Mouse (Mus musculus) lung, postnatal 0 days (tissue): Measurements from ENCODE around the gene Fkbp2. TPM values are rescaled to one million over a fixed set of nuclear protein-coding genes. Genes with fewer than 3 reads are reported as not detected.

Experiments used
- ATAC-seq: fragments of 200-750 bp; cut with Nextera tagmentation; 2 replicates; pipeline ENCODE4 v1.8.0; 2017; ENCODE audit warnings: moderate library complexity
- DNase-seq: peaks from one replicate; pipeline ENCODE4 v3.0.0-alpha.2; 2016; ENCODE audit warnings: low spot score
- H3K27ac ChIP-seq: fragments of 300-500 bp; sonication (generic); 2 replicates; pipeline ENCODE4 v1.5.1; 2014; ENCODE audit warnings: antibody characterized with exemption, mild to moderate bottlenecking, low read length, mixed read lengths
- H3K27me3 ChIP-seq: fragments of 300-500 bp; sonication (generic); replicated peaks from 2 replicates; pipeline ENCODE4 v1.6.1; 2014; ENCODE audit warnings: low read length, mixed read lengths; ENCODE audit not compliant: insufficient read depth
- H3K36me3 ChIP-seq: fragments of 300-500 bp; sonication (generic); 2 replicates; pipeline ENCODE4 v1.6.1; 2014; ENCODE audit warnings: low read length, mixed read lengths; ENCODE audit not compliant: insufficient read depth
- H3K4me1 ChIP-seq: fragments of 300-500 bp; sonication (generic); 2 replicates; pipeline ENCODE4 v1.6.1; 2014; ENCODE audit warnings: antibody characterized with exemption, low read depth, low read length, mixed read lengths; ENCODE audit not compliant: insufficient read depth
- H3K4me2 ChIP-seq: fragments of 300-500 bp; sonication (generic); replicated peaks from 2 replicates; pipeline ENCODE4 v1.6.1; 2014; ENCODE audit warnings: low read depth, mild to moderate bottlenecking, low read length, moderate library complexity, mixed read lengths
- H3K4me3 ChIP-seq: fragments of 300-500 bp; sonication (generic); 2 replicates; pipeline ENCODE4 v1.5.1; 2014; ENCODE audit warnings: low read depth, low read length
- H3K9ac ChIP-seq: fragments of 300-500 bp; sonication (generic); replicated peaks from 2 replicates; pipeline ENCODE4 v1.6.1; 2014; ENCODE audit warnings: low read depth, mild to moderate bottlenecking
- H3K9me3 ChIP-seq: fragments of 300-500 bp; sonication (generic); 2 replicates; pipeline ENCODE4 v1.6.1; 2016; ENCODE audit warnings: low read length, mixed read lengths
- CTCF ChIP-seq: IDR thresholded peaks from 2 replicates; pipeline ENCODE4 v1.5.1; 2016; ENCODE audit warnings: antibody characterized with exemption, mild to moderate bottlenecking
- EP300 ChIP-seq: IDR thresholded peaks from 2 replicates; pipeline ENCODE4 v1.6.1; 2016; ENCODE audit warnings: antibody characterized with exemption, mild to moderate bottlenecking, control low read depth
- WGBS: fragments of 180-500 bp; shearing (Covaris S2); extraction: QIAGEN DNeasy Blood & Tissue Kit; methylation state at CpG from one replicate; pipeline ENCODE4 v1.1.7; 2014; 5-methylcytosine and 5-hydroxymethylcytosine counted together
- polyA plus RNA-seq: library from polyadenylated mRNA; unstranded; fragments of >200 nt; fragmentation: Nextera tagmentation; extraction: Ambion mirVana; gene quantifications from 2 replicates; pipeline ENCODE4 v1.2.1, GENCODE M21; 2015

The Fkbp2 gene
- polyA plus RNA-seq, 1 experiment from 2014 or later: 107 TPM

- Histone ChIP-seq H3K4me3 (no peak overlapping the region), H3K9ac (no peak overlapping the region), H3K36me3 (no peaks in the 10 kb centered on the region), H3K9me3 (no peaks in the 10 kb centered on the region), H3K4me1 (peaks cover 4% of the 10 kb centered on the region), H3K27ac (no peak overlapping the region), H3K4me2 (no peak overlapping the region), H3K27me3 (no peaks in the 10 kb centered on the region)
- TF ChIP-seq CTCF: no peak
- no peak for TF ChIP-seq EP300
- WGBS: 92% methylated on average over 6 of the region's 6 CpGs
- ATAC-seq: no peak
- DNase-seq: no peak
Measured at GRCm38 (mm10) chr19:6943709-6944108, 36.6 kb downstream of the Fkbp2 start.

- peak overlapping the region; percentile 61; the same call in 1 of the 2 replicates for H3K9ac ChIP-seq
- peaks cover 4% of the 10 kb centered on the region for H3K4me1 ChIP-seq
- DNase-seq (no peak), ATAC-seq (no peak)
- H3K4me2 ChIP-seq: peak overlapping the region; percentile 92
- WGBS: 26% methylated on average over 5 of the region's 5 CpGs
- no peaks in the 10 kb centered on the region for H3K36me3 ChIP-seq
- H3K4me3 ChIP-seq: peak overlapping the region; percentile 84
- no peak for TF ChIP-seq CTCF
- no peaks in the 10 kb centered on the region for H3K27me3 ChIP-seq
- H3K27ac ChIP-seq: peak overlapping the region; percentile 93
- H3K9me3 ChIP-seq: no peaks in the 10 kb centered on the region
Measured at GRCm38 (mm10) chr19:6942764-6943163, 37.5 kb downstream of the Fkbp2 start.

GRCm38 (mm10) chr19:6942249-6942691 is 38.0 kb downstream of the Fkbp2 start, which contains the start of gene Gpr137:
Gpr137 (minus strand) TSS chr19:6942480.
- peak within 1 kb of the TSS; percentile 93 for H3K27ac ChIP-seq
- WGBS: under 1% methylated on average over 27 of the region's 27 CpGs

GRCm38 (mm10) chr19:6941372-6942248 is 38.7 kb downstream of the Fkbp2 start, which contains the start of gene Bad:
Bad (plus strand) TSS chr19:6941861.
- Histone ChIP-seq H3K36me3 (no peaks in the 10 kb centered on the region), H3K27me3 (no peaks in the 10 kb centered on the region)

More at GRCm38 (mm10) chr19:6942249-6942691, 38.0 kb downstream of the Fkbp2 start, which contains the start of gene Gpr137:
- ATAC-seq (peak; percentile 93), DNase-seq (peak; percentile 97)
- peaks cover 4% of the 10 kb centered on the region for H3K4me1 ChIP-seq
- H3K36me3 ChIP-seq: no peaks in the 10 kb centered on the region
- H3K9ac ChIP-seq: peak within 1 kb of the TSS; percentile 61
- H3K4me2 ChIP-seq: peak within 1 kb of the TSS; percentile 92
- H3K27me3 ChIP-seq: no peaks in the 10 kb centered on the region
- no peaks in the 10 kb centered on the region for H3K9me3 ChIP-seq
- TF ChIP-seq EP300 (no peak), CTCF (no peak; the same call in 1 of the 2 replicates)
- peak within 1 kb of the TSS; percentile 84 for H3K4me3 ChIP-seq

GRCm38 (mm10) chr19:6940396-6941351 is 39.6 kb downstream of the Fkbp2 start:
- no peak for DNase-seq
- Histone ChIP-seq H3K36me3 (no peaks in the 10 kb centered on the region), H3K4me3 (peak overlapping the region; percentile 84), H3K27ac (peak overlapping the region; percentile 93; the same call in 1 of the 2 replicates), H3K4me2 (peak overlapping the region; percentile 92), H3K9ac (peak overlapping the region; percentile 61), H3K27me3 (0 out of 2 replicates have a peak, but pooled peaks cover 4% of the 10 kb centered on the region), H3K9me3 (no peaks in the 10 kb centered on the region), H3K4me1 (peaks cover 4% of the 10 kb centered on the region)
- 0 out of 2 replicates have a peak, but pooled peaks have one; percentile 0 for ATAC-seq
- WGBS: 15% methylated on average over 28 of the region's 29 CpGs
- TF ChIP-seq CTCF (no peak), EP300 (no peak)

More at GRCm38 (mm10) chr19:6941372-6942248, 38.7 kb downstream of the Fkbp2 start, which contains the start of gene Bad:
- Histone ChIP-seq H3K4me3 (peak within 1 kb of the TSS; percentile 84), H3K4me1 (peaks cover 4% of the 10 kb centered on the region), H3K4me2 (peak within 1 kb of the TSS; percentile 92), H3K27ac (peak within 1 kb of the TSS; percentile 93), H3K9me3 (no peaks in the 10 kb centered on the region), H3K9ac (peak within 1 kb of the TSS; percentile 61)
- WGBS: under 1% methylated on average over 82 of the region's 83 CpGs
- DNase-seq (peak; percentile 93), ATAC-seq (peak; percentile 84)
- TF ChIP-seq EP300: peak; percentile 86
- TF ChIP-seq CTCF: peak; percentile 2
